ENCODE assay signal across 8 mouse cellular contexts in genomic region chr11:3895458-3895857, GRCm38 (mm10). TPM values are rescaled to one million over a fixed set of nuclear protein-coding genes. Genes with fewer than 3 reads are reported as not detected.
DNase-seq lines count a peak whose midpoint lies in the region; ATAC-seq and TF ChIP-seq lines count a peak whose summit lies in the region.

No protein-coding gene starts in this region.

- peak overlapping the region; percentile 67 for H3K9ac ChIP-seq in liver, embryonic 11.5 days (ENCODE audit: low read depth, low read length)
- peak overlapping the region; percentile 78 for H3K9ac ChIP-seq in neural tube, embryonic 13.5 days

- no peak for DNase-seq in liver, embryonic 11.5 days (ENCODE audit: low spot score)
- DNase-seq in liver: no peak
- DNase-seq in limb, embryonic 10.5 days (ENCODE audit: low spot score): no peak
- no peak for DNase-seq in urinary bladder, postnatal 10 days (ENCODE audit: low spot score)
- no peak for DNase-seq in frontal cortex, postnatal 10 days (ENCODE audit: low spot score in 2 of 2)
- DNase-seq in T-cell, adult 2 months (ENCODE audit: low spot score): no peak

- no peak for TF ChIP-seq POLR2A in embryonic fibroblast, embryonic 13.5 days (IDR thresholded peaks at IDR 0.05; ENCODE audit: low read depth, low read length)

- peaks cover 3% of the 10 kb centered on the region for H3K4me1 ChIP-seq in liver, embryonic 11.5 days (replicated peaks; ENCODE audit: control insufficient read depth, insufficient read depth, low read length)
- 0 out of 2 replicates have a peak, but pooled peaks cover 2% of the 10 kb centered on the region for H3K4me1 ChIP-seq in embryonic fibroblast, embryonic 13.5 days (ENCODE audit: control insufficient read depth, insufficient read depth, low read length)
- H3K4me1 ChIP-seq in limb, embryonic 10.5 days: peaks cover 11% of the 10 kb centered on the region
- H3K4me1 ChIP-seq in neural tube, embryonic 13.5 days (replicated peaks): peaks cover 24% of the 10 kb centered on the region

- peak overlapping the region; percentile 55 for H3K4me3 ChIP-seq in liver, embryonic 11.5 days (ENCODE audit: low read depth, low read length)
- peak overlapping the region; percentile 62 for H3K4me3 ChIP-seq in embryonic fibroblast, embryonic 13.5 days (ENCODE audit: insufficient read depth, low read length)
- peak overlapping the region; percentile 66 for H3K4me3 ChIP-seq in limb, embryonic 10.5 days
- H3K4me3 ChIP-seq in neural tube, embryonic 13.5 days: peak overlapping the region; percentile 57

- H3K4me2 ChIP-seq in liver, embryonic 11.5 days: peak overlapping the region; percentile 95
- peak overlapping the region; percentile 81 for H3K4me2 ChIP-seq in neural tube, embryonic 13.5 days

- peak overlapping the region; percentile 66 for H3K27ac ChIP-seq in liver, embryonic 11.5 days (ENCODE audit: low read depth, low read length)
- H3K27ac ChIP-seq in embryonic fibroblast, embryonic 13.5 days (ENCODE audit: insufficient read depth, low read length): peak overlapping the region; percentile 14
- H3K27ac ChIP-seq in limb, embryonic 10.5 days: peak overlapping the region; percentile 92
- peak overlapping the region; percentile 80 for H3K27ac ChIP-seq in neural tube, embryonic 13.5 days (replicated peaks)

- no peaks in the 10 kb centered on the region for H3K36me3 ChIP-seq in liver, embryonic 11.5 days (ENCODE audit: control insufficient read depth, insufficient read depth, low read length)
- H3K36me3 ChIP-seq in limb, embryonic 10.5 days: peaks cover 32% of the 10 kb centered on the region
- peaks cover 28% of the 10 kb centered on the region for H3K36me3 ChIP-seq in neural tube, embryonic 13.5 days

- 4% methylated on average over 10 of the region's 10 CpGs for WGBS in liver, embryonic 11.5 days
- WGBS in limb, embryonic 10.5 days: 3% methylated on average over 10 of the region's 10 CpGs
- WGBS in neural tube, embryonic 13.5 days: 3% methylated on average over 10 of the region's 10 CpGs

- no peaks in the 10 kb centered on the region for H3K27me3 ChIP-seq in liver, embryonic 11.5 days (replicated peaks; ENCODE audit: control insufficient read depth, insufficient read depth, low read length)
- no peaks in the 10 kb centered on the region for H3K27me3 ChIP-seq in limb, embryonic 10.5 days (ENCODE audit: low read depth, poor library complexity, severe bottlenecking)
- no peaks in the 10 kb centered on the region for H3K27me3 ChIP-seq in neural tube, embryonic 13.5 days

- ATAC-seq in liver, embryonic 11.5 days (replicated peaks; ENCODE audit: low FRiP score): no peak
- no peak; the same call in 1 of the 2 replicates for ATAC-seq in neural tube, embryonic 13.5 days (ENCODE audit: low read depth)

- H3K9me3 ChIP-seq in liver, embryonic 11.5 days (ENCODE audit: control insufficient read depth, low read length): no peaks in the 10 kb centered on the region
- no peaks in the 10 kb centered on the region for H3K9me3 ChIP-seq in limb, embryonic 10.5 days (replicated peaks)
- no peaks in the 10 kb centered on the region for H3K9me3 ChIP-seq in neural tube, embryonic 13.5 days

- TF ChIP-seq CTCF in embryonic fibroblast, embryonic 13.5 days (IDR thresholded peaks at IDR 0.05; ENCODE audit: borderline replicate concordance, insufficient read depth, low read length): no peak

RNA-seq across cellular contexts. Expression of gene Dusp18, which starts 0.4 kb away (rescaled TPM):
- polyA plus RNA-seq in liver, embryonic 11.5 days (2014; fragmentation: Nextera tagmentation; extraction: Ambion mirVana): 2.0 and 2.5 TPM in 2 replicates
- 11.7 and 12.6 TPM in 2 replicates for polyA plus RNA-seq in embryonic fibroblast, embryonic 13.5 days (2011; ENCODE audit: insufficient read length, low read depth, missing spikeins)
- polyA plus RNA-seq in limb, embryonic 10.5 days (2016; fragmentation: Nextera tagmentation; extraction: Ambion mirVana): 12.9 and 17.0 TPM in 2 replicates
- polyA plus RNA-seq in neural tube, embryonic 13.5 days (2015; fragmentation: Nextera tagmentation; extraction: Ambion mirVana): 23.0 and 24.7 TPM in 2 replicates

RNA-seq across cellular contexts. Expression of gene 4921536K21Rik, which starts 0.6 kb away (rescaled TPM):
- polyA plus RNA-seq in liver, embryonic 11.5 days (2014; fragmentation: Nextera tagmentation; extraction: Ambion mirVana): not detected in 2 replicates
- 0.68 and 0.86 TPM in 2 replicates for polyA plus RNA-seq in embryonic fibroblast, embryonic 13.5 days (2011; ENCODE audit: insufficient read length, low read depth, missing spikeins)
- polyA plus RNA-seq in limb, embryonic 10.5 days (2016; fragmentation: Nextera tagmentation; extraction: Ambion mirVana): 0.67 and 0.70 TPM in 2 replicates
- polyA plus RNA-seq in neural tube, embryonic 13.5 days (2015; fragmentation: Nextera tagmentation; extraction: Ambion mirVana): 0.33 and 0.77 TPM in 2 replicates

RNA-seq across cellular contexts. Expression of gene Slc35e4, which starts 19.0 kb away (rescaled TPM):
- polyA plus RNA-seq in liver, embryonic 11.5 days (2014; fragmentation: Nextera tagmentation; extraction: Ambion mirVana): 0.97 and 1.4 TPM in 2 replicates
- 12.0 and 13.1 TPM in 2 replicates for polyA plus RNA-seq in embryonic fibroblast, embryonic 13.5 days (2011; ENCODE audit: insufficient read length, low read depth, missing spikeins)
- polyA plus RNA-seq in limb, embryonic 10.5 days (2016; fragmentation: Nextera tagmentation; extraction: Ambion mirVana): 2.5 and 2.6 TPM in 2 replicates
- 11.9 and 13.3 TPM in 2 replicates for polyA plus RNA-seq in neural tube, embryonic 13.5 days (2015; fragmentation: Nextera tagmentation; extraction: Ambion mirVana)

RNA-seq across cellular contexts. Expression of gene Osbp2, which starts 31.8 kb away (rescaled TPM):
- polyA plus RNA-seq in liver, embryonic 11.5 days (2014; fragmentation: Nextera tagmentation; extraction: Ambion mirVana): 0.32 and 0.38 TPM in 2 replicates
- 1.3 and 1.5 TPM in 2 replicates for polyA plus RNA-seq in embryonic fibroblast, embryonic 13.5 days (2011; ENCODE audit: insufficient read length, low read depth, missing spikeins)
- 0.23 and 0.34 TPM in 2 replicates for polyA plus RNA-seq in limb, embryonic 10.5 days (2016; fragmentation: Nextera tagmentation; extraction: Ambion mirVana)
- polyA plus RNA-seq in neural tube, embryonic 13.5 days (2015; fragmentation: Nextera tagmentation; extraction: Ambion mirVana): 12.3 and 16.8 TPM in 2 replicates

RNA-seq across cellular contexts. Expression of gene Tcn2, which starts 36.5 kb away (rescaled TPM):
- 21.1 and 22.7 TPM in 2 replicates for polyA plus RNA-seq in liver, embryonic 11.5 days (2014; fragmentation: Nextera tagmentation; extraction: Ambion mirVana)
- polyA plus RNA-seq in embryonic fibroblast, embryonic 13.5 days (2011; ENCODE audit: insufficient read length, low read depth, missing spikeins): 75.4 and 97.1 TPM in 2 replicates
- polyA plus RNA-seq in limb, embryonic 10.5 days (2016; fragmentation: Nextera tagmentation; extraction: Ambion mirVana): 19.5 and 23.9 TPM in 2 replicates
- polyA plus RNA-seq in neural tube, embryonic 13.5 days (2015; fragmentation: Nextera tagmentation; extraction: Ambion mirVana): 31.1 and 31.9 TPM in 2 replicates

Comparison
In these comparisons a context has a peak if more than half of its experiments do, and no peak if none do; other contexts are left out.
1. H3K27ac ChIP-seq: peak in every context shown above with its lines; median percentile 92 in limb, embryonic 10.5 days; 80 in neural tube, embryonic 13.5 days; 66 in liver, embryonic 11.5 days; 14 in embryonic fibroblast, embryonic 13.5 days.